Mouse (Mus musculus): ENCODE results near the gene Dst. TPM values are rescaled to one million over a fixed set of nuclear protein-coding genes. Genes with fewer than 3 reads are reported as not detected.

Dst gene
- total and polyA plus RNA-seq, 3 experiments = 0.08 to 0.60 TPM; not detected in 1

GRCm38 (mm10) chr1:34130804-34131203 is 222.8 kb downstream of the Dst start:
- no peaks in the 10 kb centered on the region for H3K9me3 ChIP-seq (replicated peaks; ENCODE audit: insufficient read depth, low read length)
- no peaks in the 10 kb centered on the region for H3K4me1 ChIP-seq (ENCODE audit: control insufficient read depth in 1 of 2, insufficient read depth in 2 of 2, low read length in 2 of 2)
- no peak overlapping the region for H3K9ac ChIP-seq (ENCODE audit: control insufficient read depth, low read depth, low read length, poor library complexity, severe bottlenecking)
- H3K27me3 ChIP-seq (ENCODE audit: control insufficient read depth in 1 of 2, insufficient read depth in 2 of 2, low read length in 2 of 2) = no peaks in the 10 kb centered on the region
- H3K27ac ChIP-seq (ENCODE audit: control insufficient read depth, low read depth, low read length) = no peak overlapping the region
- no peak overlapping the region for H3K4me3 ChIP-seq (ENCODE audit: control insufficient read depth in 1 of 2, insufficient read depth in 1 of 2, low read depth in 2 of 2, low read length in 2 of 2)
- TF ChIP-seq MXI1 (IDR thresholded peaks at IDR 0.05; ENCODE audit: low read depth, low read length) = no peak
- no peak for TF ChIP-seq POLR2AphosphoS5 (IDR thresholded peaks at IDR 0.05; ENCODE audit: borderline replicate concordance, low read depth, low read length)
- no peak for TF ChIP-seq USF2 (IDR thresholded peaks at IDR 0.05; ENCODE audit: borderline replicate concordance in 1 of 2, insufficient read depth in 1 of 2, low read depth in 1 of 2, low read length in 2 of 2)
- TF ChIP-seq BHLHE40 (IDR thresholded peaks at IDR 0.05; ENCODE audit: borderline replicate concordance, low read depth, low read length) = no peak
- no peak for TF ChIP-seq RCOR1 (IDR thresholded peaks at IDR 0.05; ENCODE audit: low read depth, low read length)
- no peak for TF ChIP-seq ZNF384 (IDR thresholded peaks at IDR 0.05; ENCODE audit: low read depth, low read length)
- no peak for TF ChIP-seq MAFK (IDR thresholded peaks at IDR 0.05; ENCODE audit: borderline replicate concordance, low read depth, low read length)
- TF ChIP-seq NELFE (IDR thresholded peaks at IDR 0.05; ENCODE audit: low read depth, low read length) = no peak
- H3K79me2 ChIP-seq (ENCODE audit: control insufficient read depth, insufficient read depth, low read length, poor library complexity) = no peaks in the 10 kb centered on the region
- H3K36me3 ChIP-seq (ENCODE audit: control insufficient read depth in 1 of 2, insufficient read depth in 2 of 2, low read length in 2 of 2) = no peaks in the 10 kb centered on the region
- DNase-seq (ENCODE audit: low read depth, low spot score) = no peak

- no peaks in the 10 kb centered on the region for H3K27me3 ChIP-seq (ENCODE audit: control insufficient read depth in 1 of 2, insufficient read depth in 2 of 2, low read length in 2 of 2)
- no peak for TF ChIP-seq MAX (IDR thresholded peaks at IDR 0.05; ENCODE audit: low read length)
- TF ChIP-seq ZNF384 (IDR thresholded peaks at IDR 0.05; ENCODE audit: low read depth, low read length) = no peak
- no peak for TF ChIP-seq MEF2A (IDR thresholded peaks at IDR 0.05; ENCODE audit: extremely low read depth, insufficient replicate concordance, low read depth, low read length, poor library complexity, severe bottlenecking)
- TF ChIP-seq ETS1 (IDR thresholded peaks at IDR 0.05; ENCODE audit: low read depth, low read length) = no peak
- no peak for TF ChIP-seq TBP (IDR thresholded peaks at IDR 0.05; ENCODE audit: low read depth, low read length)
- TF ChIP-seq POLR2A (IDR thresholded peaks at IDR 0.05; ENCODE audit: control insufficient read depth in 1 of 2, insufficient read depth in 1 of 2, low read depth in 1 of 2, low read length in 2 of 2, poor library complexity in 1 of 2) = no peak
- no peak for TF ChIP-seq POLR2AphosphoS2 (IDR thresholded peaks at IDR 0.05; ENCODE audit: low read length)
- no peak for TF ChIP-seq USF2 (IDR thresholded peaks at IDR 0.05; ENCODE audit: borderline replicate concordance in 1 of 2, insufficient read depth in 1 of 2, low read depth in 1 of 2, low read length in 2 of 2)
- no peak for TF ChIP-seq GATA1 (IDR thresholded peaks at IDR 0.05; ENCODE audit: low read depth, low read length)
- no peak for TF ChIP-seq TCF12 (IDR thresholded peaks at IDR 0.05; ENCODE audit: low read depth, low read length)
- no peak for TF ChIP-seq KAT2A (conservative IDR thresholded peaks at IDR 0.05; ENCODE audit: low read depth, low read length)
- TF ChIP-seq MAZ (IDR thresholded peaks at IDR 0.05; ENCODE audit: low read depth, low read length) = no peak
- H3K4me1 ChIP-seq (ENCODE audit: control insufficient read depth in 1 of 2, insufficient read depth in 2 of 2, low read length in 2 of 2) = no peaks in the 10 kb centered on the region
- H3K9me3 ChIP-seq (replicated peaks; ENCODE audit: insufficient read depth, low read length) = no peaks in the 10 kb centered on the region
- H3K79me2 ChIP-seq (ENCODE audit: control insufficient read depth, insufficient read depth, low read length, poor library complexity) = no peaks in the 10 kb centered on the region
- H3K36me3 ChIP-seq (ENCODE audit: control insufficient read depth in 1 of 2, insufficient read depth in 2 of 2, low read length in 2 of 2) = no peaks in the 10 kb centered on the region
- no peak overlapping the region for H3K9ac ChIP-seq (ENCODE audit: control insufficient read depth, low read depth, low read length, poor library complexity, severe bottlenecking)
- H3K4me3 ChIP-seq (ENCODE audit: control insufficient read depth in 1 of 2, insufficient read depth in 1 of 2, low read depth in 2 of 2, low read length in 2 of 2) = no peak overlapping the region
- DNase-seq (ENCODE audit: low read depth, low spot score) = no peak
- H3K27ac ChIP-seq (ENCODE audit: control insufficient read depth, low read depth, low read length) = no peak overlapping the region
Observed at GRCm38 (mm10) chr1:34132875-34133274, 224.8 kb downstream of the Dst start.

Measured in MEL (cell line).